Mouse (Mus musculus): ENCODE measurements around the gene Ankrd44. TPM values are rescaled to one million over a fixed set of nuclear protein-coding genes. Genes with fewer than 3 reads are reported as not detected.

Gene Ankrd44
- polyA plus RNA-seq, 1 experiment, result 2.2 TPM

- no peaks in the 10 kb centered on the region for H3K79me3 ChIP-seq (ENCODE audit: low read depth)
- H3K79me2 ChIP-seq (ENCODE audit: control insufficient read depth, insufficient read depth), result no peaks in the 10 kb centered on the region
- TF ChIP-seq MYOG (IDR thresholded peaks at IDR 0.05; ENCODE audit: control insufficient read depth, extremely low read depth, insufficient read length) (no peak), FOSL1 (IDR thresholded peaks at IDR 0.05; ENCODE audit: insufficient read depth, low read length, poor library complexity, severe bottlenecking) (no peak), CTCF (IDR thresholded peaks at IDR 0.05; ENCODE audit: control insufficient read depth, insufficient read depth, insufficient read length) (no peak), MAX (IDR thresholded peaks at IDR 0.05) (no peak), USF1 (IDR thresholded peaks at IDR 0.05; ENCODE audit: low read depth) (no peak), MYOD1 (IDR thresholded peaks at IDR 0.05; ENCODE audit: control insufficient read depth, insufficient read length, low read depth) (no peak), CEBPB (IDR thresholded peaks at IDR 0.05; ENCODE audit: low read depth) (no peak)
- no peaks in the 10 kb centered on the region for H3K36me3 ChIP-seq (ENCODE audit: control insufficient read depth, insufficient read depth)
- H3K4me3 ChIP-seq (ENCODE audit: insufficient read depth, poor library complexity, severe bottlenecking), result no peak overlapping the region
- no peaks in the 10 kb centered on the region for H3K27me3 ChIP-seq (ENCODE audit: control insufficient read depth, insufficient read depth, insufficient read length)
- no peak overlapping the region for H3ac ChIP-seq (ENCODE audit: control insufficient read depth, insufficient read length, low read depth)
Observed at GRCm38 (mm10) chr1:54824106-54824808, 101.9 kb downstream of the Ankrd44 start.

GRCm38 (mm10) chr1:54821797-54822196 lies 104.4 kb downstream of the Ankrd44 start:
- Histone ChIP-seq H3K36me3 (ENCODE audit: control insufficient read depth, insufficient read depth) (no peaks in the 10 kb centered on the region), H3K27me3 (ENCODE audit: control insufficient read depth, insufficient read depth, insufficient read length) (no peaks in the 10 kb centered on the region), H3K4me3 (ENCODE audit: insufficient read depth, poor library complexity, severe bottlenecking) (no peak overlapping the region), H3K79me2 (ENCODE audit: control insufficient read depth, insufficient read depth) (no peaks in the 10 kb centered on the region), H3K79me3 (ENCODE audit: low read depth) (no peaks in the 10 kb centered on the region), H3ac (ENCODE audit: control insufficient read depth, insufficient read length, low read depth) (no peak overlapping the region)
- TF ChIP-seq MAX (IDR thresholded peaks at IDR 0.05), result no peak
- no peak for TF ChIP-seq FOSL1 (IDR thresholded peaks at IDR 0.05; ENCODE audit: insufficient read depth, low read length, poor library complexity, severe bottlenecking)
- TF ChIP-seq MYOG (IDR thresholded peaks at IDR 0.05; ENCODE audit: control insufficient read depth, extremely low read depth, insufficient read length), result no peak
- no peak for TF ChIP-seq CEBPB (IDR thresholded peaks at IDR 0.05; ENCODE audit: low read depth)
- TF ChIP-seq MYOD1 (IDR thresholded peaks at IDR 0.05; ENCODE audit: control insufficient read depth, insufficient read length, low read depth), result no peak
- TF ChIP-seq USF1 (IDR thresholded peaks at IDR 0.05; ENCODE audit: low read depth), result no peak
- no peak for TF ChIP-seq CTCF (IDR thresholded peaks at IDR 0.05; ENCODE audit: control insufficient read depth, insufficient read depth, insufficient read length)

DNA sequence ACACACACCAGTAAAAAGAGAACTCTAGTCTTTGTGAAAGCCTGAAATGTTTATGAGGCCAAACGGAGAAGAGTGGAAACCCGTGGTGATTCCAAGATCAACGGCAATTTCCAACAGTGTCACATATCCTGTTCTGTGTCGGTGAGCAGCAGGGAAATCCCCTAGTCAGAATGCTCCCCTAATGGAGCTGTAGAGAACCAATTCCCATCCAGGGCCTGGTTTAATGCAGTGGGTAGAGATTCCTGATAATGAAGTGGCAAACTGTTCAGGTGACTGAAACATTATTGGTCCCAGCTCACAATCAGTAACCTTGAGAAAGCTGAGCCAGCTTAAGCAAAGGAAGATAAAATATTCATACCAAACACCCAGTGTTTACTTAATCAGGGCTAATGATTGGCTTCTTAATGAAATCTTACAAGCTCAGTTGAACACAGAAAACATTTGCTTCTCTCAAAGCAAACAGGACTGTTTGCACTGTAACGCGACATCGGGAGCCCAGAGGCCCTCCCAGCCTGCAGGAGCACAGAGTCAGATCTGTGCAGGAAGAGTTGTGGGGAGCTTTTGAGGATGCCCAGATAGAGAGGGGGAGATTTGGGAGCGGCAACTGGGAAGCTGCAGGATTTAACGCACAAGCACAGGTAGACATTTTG lies 110.9 kb downstream of the Ankrd44 start:
- H3K27me3 ChIP-seq (ENCODE audit: control insufficient read depth, insufficient read depth, insufficient read length), result no peaks in the 10 kb centered on the region
- H3ac ChIP-seq (ENCODE audit: control insufficient read depth, insufficient read length, low read depth), result no peak overlapping the region
- H3K4me3 ChIP-seq (ENCODE audit: insufficient read depth, poor library complexity, severe bottlenecking), result no peak overlapping the region
- no peaks in the 10 kb centered on the region for H3K79me3 ChIP-seq (ENCODE audit: low read depth)
- no peaks in the 10 kb centered on the region for H3K36me3 ChIP-seq (ENCODE audit: control insufficient read depth, insufficient read depth)
- no peaks in the 10 kb centered on the region for H3K79me2 ChIP-seq (ENCODE audit: control insufficient read depth, insufficient read depth)
- TF ChIP-seq USF1 (IDR thresholded peaks at IDR 0.05; ENCODE audit: low read depth), result no peak
- TF ChIP-seq MAX (IDR thresholded peaks at IDR 0.05), result no peak
- no peak for TF ChIP-seq MYOD1 (IDR thresholded peaks at IDR 0.05; ENCODE audit: control insufficient read depth, insufficient read length, low read depth)
- TF ChIP-seq CEBPB (IDR thresholded peaks at IDR 0.05; ENCODE audit: low read depth), result no peak
- TF ChIP-seq CTCF (IDR thresholded peaks at IDR 0.05; ENCODE audit: control insufficient read depth, insufficient read depth, insufficient read length), result no peak
- no peak for TF ChIP-seq MYOG (IDR thresholded peaks at IDR 0.05; ENCODE audit: control insufficient read depth, extremely low read depth, insufficient read length)
- TF ChIP-seq FOSL1 (IDR thresholded peaks at IDR 0.05; ENCODE audit: insufficient read depth, low read length, poor library complexity, severe bottlenecking), result no peak

DNA sequence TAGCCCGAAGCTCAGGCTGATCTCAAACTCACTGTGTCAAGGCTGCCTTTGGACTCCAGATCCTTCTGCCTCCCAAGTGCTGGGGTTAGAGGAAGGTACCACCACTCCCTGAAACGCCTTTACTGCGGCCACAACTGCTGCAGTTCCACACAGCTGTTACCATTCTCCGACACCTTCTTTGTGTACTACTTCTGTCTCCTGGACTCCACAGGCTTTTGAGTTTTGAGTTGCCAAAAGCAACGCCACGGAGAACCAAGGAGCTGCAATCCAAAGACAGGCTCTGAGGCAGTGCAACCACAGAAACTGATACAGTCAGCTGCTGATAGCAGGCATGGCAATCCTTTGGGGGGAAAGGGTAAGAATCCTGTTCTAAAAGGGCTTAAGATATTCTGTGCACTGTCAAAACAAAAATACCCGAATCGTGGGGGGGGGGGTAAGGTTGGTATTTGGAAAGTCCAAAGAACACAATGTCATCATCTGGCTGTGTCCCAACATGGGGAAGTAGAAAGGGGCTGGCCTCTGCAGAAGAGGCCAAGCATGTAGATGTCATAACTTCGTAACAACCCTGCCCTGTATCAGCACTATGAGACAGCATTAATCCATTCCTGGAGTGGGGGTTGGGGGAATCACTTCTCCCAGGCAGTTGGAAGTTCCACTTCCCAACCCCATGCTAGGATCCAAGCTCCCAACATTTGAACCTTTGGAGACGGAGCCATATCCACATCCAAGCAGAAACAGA lies 116.2 kb downstream of the Ankrd44 start:
- no peaks in the 10 kb centered on the region for H3K79me2 ChIP-seq (ENCODE audit: control insufficient read depth, insufficient read depth)
- TF ChIP-seq CTCF (IDR thresholded peaks at IDR 0.05; ENCODE audit: control insufficient read depth, insufficient read depth, insufficient read length) (no peak), MYOD1 (IDR thresholded peaks at IDR 0.05; ENCODE audit: control insufficient read depth, insufficient read length, low read depth) (no peak), USF1 (IDR thresholded peaks at IDR 0.05; ENCODE audit: low read depth) (no peak), MAX (IDR thresholded peaks at IDR 0.05) (no peak), FOSL1 (IDR thresholded peaks at IDR 0.05; ENCODE audit: insufficient read depth, low read length, poor library complexity, severe bottlenecking) (no peak), MYOG (IDR thresholded peaks at IDR 0.05; ENCODE audit: control insufficient read depth, extremely low read depth, insufficient read length) (no peak), CEBPB (IDR thresholded peaks at IDR 0.05; ENCODE audit: low read depth) (no peak)
- no peaks in the 10 kb centered on the region for H3K27me3 ChIP-seq (ENCODE audit: control insufficient read depth, insufficient read depth, insufficient read length)
- no peaks in the 10 kb centered on the region for H3K36me3 ChIP-seq (ENCODE audit: control insufficient read depth, insufficient read depth)
- no peak overlapping the region for H3ac ChIP-seq (ENCODE audit: control insufficient read depth, insufficient read length, low read depth)
- no peak overlapping the region for H3K4me3 ChIP-seq (ENCODE audit: insufficient read depth, poor library complexity, severe bottlenecking)
- no peaks in the 10 kb centered on the region for H3K79me3 ChIP-seq (ENCODE audit: low read depth)

DNA sequence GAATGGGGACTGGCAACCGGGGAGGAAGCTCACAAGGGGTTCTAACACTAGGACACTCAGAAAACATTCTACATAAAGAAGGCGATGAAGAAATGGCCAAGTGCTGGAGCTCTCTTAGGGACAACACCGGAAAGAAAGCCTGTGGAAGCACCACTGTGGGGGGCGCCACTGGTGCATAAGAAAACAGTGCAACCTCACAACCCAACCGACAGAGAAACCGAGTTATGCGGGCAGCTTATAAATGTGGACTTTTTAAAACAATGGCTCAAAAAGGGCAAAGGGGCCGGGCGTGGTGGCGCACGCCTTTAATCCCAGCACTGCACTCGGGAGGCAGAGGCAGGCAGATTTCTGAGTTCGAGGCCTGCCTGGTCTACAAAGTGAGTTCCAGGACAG lies 117.1 kb downstream of the Ankrd44 start:
- H3K36me3 ChIP-seq (ENCODE audit: control insufficient read depth, insufficient read depth), result no peaks in the 10 kb centered on the region

More for the DNA sequence above, 117.1 kb downstream of the Ankrd44 start:
- TF ChIP-seq MAX (IDR thresholded peaks at IDR 0.05) (no peak), MYOG (IDR thresholded peaks at IDR 0.05; ENCODE audit: control insufficient read depth, extremely low read depth, insufficient read length) (no peak), CEBPB (IDR thresholded peaks at IDR 0.05; ENCODE audit: low read depth) (no peak), USF1 (IDR thresholded peaks at IDR 0.05; ENCODE audit: low read depth) (no peak), MYOD1 (IDR thresholded peaks at IDR 0.05; ENCODE audit: control insufficient read depth, insufficient read length, low read depth) (no peak), CTCF (IDR thresholded peaks at IDR 0.05; ENCODE audit: control insufficient read depth, insufficient read depth, insufficient read length) (no peak), FOSL1 (IDR thresholded peaks at IDR 0.05; ENCODE audit: insufficient read depth, low read length, poor library complexity, severe bottlenecking) (no peak)
- no peaks in the 10 kb centered on the region for H3K79me2 ChIP-seq (ENCODE audit: control insufficient read depth, insufficient read depth)
- no peaks in the 10 kb centered on the region for H3K79me3 ChIP-seq (ENCODE audit: low read depth)
- H3K27me3 ChIP-seq (ENCODE audit: control insufficient read depth, insufficient read depth, insufficient read length), result no peaks in the 10 kb centered on the region
- H3K4me3 ChIP-seq (ENCODE audit: insufficient read depth, poor library complexity, severe bottlenecking), result no peak overlapping the region
- H3ac ChIP-seq (ENCODE audit: control insufficient read depth, insufficient read length, low read depth), result no peak overlapping the region
